Mouse (Mus musculus) testis, adult 2 months (tissue): ENCODE measurements around the gene Dyrk1a. TPM values are rescaled to one million over a fixed set of nuclear protein-coding genes. Genes with fewer than 3 reads are reported as not detected.

Experiments used
- H3K27ac ChIP-seq: fragments of 200-500 bp; 2 replicates; pipeline ENCODE4 v1.5.1; 2012; ENCODE audit warnings: low read depth, low read length; ENCODE audit not compliant: control insufficient read depth, insufficient read depth
- H3K27me3 ChIP-seq: fragments of 200-500 bp; 2 replicates; pipeline ENCODE4 v1.6.1; 2012; ENCODE audit warnings: mild to moderate bottlenecking, low read length, moderate library complexity; ENCODE audit not compliant: control insufficient read depth, insufficient read depth
- H3K36me3 ChIP-seq: fragments of 200-500 bp; 2 replicates; pipeline ENCODE4 v1.6.1; 2012; ENCODE audit warnings: mild to moderate bottlenecking, low read length; ENCODE audit not compliant: control insufficient read depth, insufficient read depth
- H3K4me1 ChIP-seq: fragments of 200-500 bp; 2 replicates; pipeline ENCODE4 v1.6.1; 2012; ENCODE audit warnings: low read length; ENCODE audit not compliant: control insufficient read depth, insufficient read depth
- H3K4me3 ChIP-seq: fragments of 200-500 bp; 2 replicates; pipeline ENCODE4 v1.5.1; 2012; ENCODE audit warnings: low read depth, mild to moderate bottlenecking, low read length, moderate library complexity, mixed read lengths; ENCODE audit not compliant: control insufficient read depth
- CTCF ChIP-seq: fragments of 200-500 bp; IDR thresholded peaks from 2 replicates; pipeline ENCODE4 v1.5.1; 2012; ENCODE audit warnings: low read depth, mild to moderate bottlenecking, inconsistent platforms, low read length, moderate library complexity; ENCODE audit not compliant: control insufficient read depth, insufficient read depth, insufficient replicate concordance
- POLR2A ChIP-seq: fragments of 200-500 bp; IDR thresholded peaks from 2 replicates; pipeline ENCODE4 v1.6.1; 2012; ENCODE audit warnings: low read depth, mild to moderate bottlenecking, inconsistent platforms, low read length, moderate library complexity; ENCODE audit not compliant: control insufficient read depth
- polyA plus RNA-seq: library from polyadenylated mRNA; depleted of rRNA; stranded (reverse); fragments of >200 nt; gene quantifications from 2 replicates; pipeline ENCODE4 v1.2.3, GENCODE M21; 2012

Dyrk1a gene
- polyA plus RNA-seq, 1 experiment: 15.0 TPM

- Histone ChIP-seq H3K4me1 (peaks cover 7% of the 10 kb centered on the region), H3K27me3 (no peaks in the 10 kb centered on the region), H3K4me3 (no peak overlapping the region), H3K27ac (no peak overlapping the region), H3K36me3 (no peaks in the 10 kb centered on the region)
- no peak for TF ChIP-seq CTCF
- no peak for TF ChIP-seq POLR2A
Measured at GRCm38 (mm10) chr16:94718919-94719318, 149.1 kb downstream of the Dyrk1a start.

- Histone ChIP-seq H3K4me3 (no peak overlapping the region), H3K27ac (no peak overlapping the region), H3K4me1 (peaks cover 10% of the 10 kb centered on the region), H3K27me3 (no peaks in the 10 kb centered on the region), H3K36me3 (no peaks in the 10 kb centered on the region)
- no peak for TF ChIP-seq CTCF
- no peak for TF ChIP-seq POLR2A
Measured at GRCm38 (mm10) chr16:94719488-94719887, 149.7 kb downstream of the Dyrk1a start.

GRCm38 (mm10) chr16:94720476-94721153 is 150.8 kb downstream of the Dyrk1a start:
- no peaks in the 10 kb centered on the region for H3K27me3 ChIP-seq
- TF ChIP-seq POLR2A: no peak
- no peak for TF ChIP-seq CTCF
- no peaks in the 10 kb centered on the region for H3K36me3 ChIP-seq
- no peak overlapping the region for H3K4me3 ChIP-seq
- peaks cover 12% of the 10 kb centered on the region for H3K4me1 ChIP-seq
- H3K27ac ChIP-seq: no peak overlapping the region

- Histone ChIP-seq H3K4me1 (peaks cover 12% of the 10 kb centered on the region), H3K27ac (no peak overlapping the region), H3K27me3 (no peaks in the 10 kb centered on the region), H3K36me3 (no peaks in the 10 kb centered on the region), H3K4me3 (no peak overlapping the region)
- TF ChIP-seq CTCF (no peak), POLR2A (no peak)
Measured at GRCm38 (mm10) chr16:94721549-94722006, 151.8 kb downstream of the Dyrk1a start.

GRCm38 (mm10) chr16:94722936-94723335 is 153.1 kb downstream of the Dyrk1a start:
- Histone ChIP-seq H3K4me3 (no peak overlapping the region), H3K27me3 (no peaks in the 10 kb centered on the region), H3K36me3 (no peaks in the 10 kb centered on the region), H3K27ac (no peak overlapping the region), H3K4me1 (peaks cover 12% of the 10 kb centered on the region)
- TF ChIP-seq CTCF: no peak
- TF ChIP-seq POLR2A: no peak

- H3K4me1 ChIP-seq: peaks cover 12% of the 10 kb centered on the region
- no peaks in the 10 kb centered on the region for H3K36me3 ChIP-seq
- peak overlapping the region; percentile 51; the same call in 1 of the 2 replicates for H3K27ac ChIP-seq
- no peaks in the 10 kb centered on the region for H3K27me3 ChIP-seq
- TF ChIP-seq CTCF: no peak
- peak; percentile 45; the same call in 1 of the 2 replicates for TF ChIP-seq POLR2A
- H3K4me3 ChIP-seq: peak overlapping the region; percentile 82
Measured at GRCm38 (mm10) chr16:94724061-94724596, 154.3 kb downstream of the Dyrk1a start.

GRCm38 (mm10) chr16:94724747-94725211 is 155.0 kb downstream of the Dyrk1a start:
- no peak for TF ChIP-seq POLR2A
- no peak for TF ChIP-seq CTCF
- H3K4me3 ChIP-seq: peak overlapping the region; percentile 14; the same call in 1 of the 2 replicates
- no peak overlapping the region for H3K27ac ChIP-seq
- H3K27me3 ChIP-seq: no peaks in the 10 kb centered on the region
- H3K4me1 ChIP-seq: peaks cover 12% of the 10 kb centered on the region
- H3K36me3 ChIP-seq: no peaks in the 10 kb centered on the region
